Mouse (Mus musculus): ENCODE results near the gene Micu1. TPM values are rescaled to one million over a fixed set of nuclear protein-coding genes. Genes with fewer than 3 reads are reported as not detected.

The Micu1 gene
- polyA plus RNA-seq, 1 experiment from 2014 or later, result 42.5 TPM

GRCm38 (mm10) chr10:59743969-59744368 lies 41.7 kb downstream of the Micu1 start:
- Histone ChIP-seq H3K27me3 (ENCODE audit: control insufficient read depth, insufficient read depth, low read length) (no peaks in the 10 kb centered on the region), H3K36me3 (ENCODE audit: control insufficient read depth, insufficient read depth, low read length) (peaks cover 23% of the 10 kb centered on the region; the same call in 1 of the 2 replicates), H3K4me2 (ENCODE audit: low read length) (no peak overlapping the region), H3K4me1 (ENCODE audit: control insufficient read depth in 2 of 2, insufficient read depth in 2 of 2, low read length in 2 of 2) (no peaks in the 10 kb centered on the region), H3K4me3 (ENCODE audit: control insufficient read depth in 1 of 2, insufficient read depth in 1 of 2, low read depth in 1 of 2, low read length in 2 of 2) (no peak overlapping the region), H3K27ac (replicated peaks in 1 of 2; ENCODE audit: control insufficient read depth in 1 of 2, insufficient read depth in 1 of 2, low read depth in 2 of 2, low read length in 2 of 2) (no peak overlapping the region), H3K9ac (ENCODE audit: low read length) (no peak overlapping the region), H3K9me3 (ENCODE audit: control insufficient read depth, low read length) (0 out of 2 replicates have a peak, but pooled peaks cover 3% of the 10 kb centered on the region)
- no peak for ATAC-seq (ENCODE audit: insufficient number of reproducible peaks, insufficient read depth, low FRiP score, low read depth)
- WGBS, result 88% methylated on average over 5 of the region's 5 CpGs

- no peaks in the 10 kb centered on the region for H3K27me3 ChIP-seq (ENCODE audit: control insufficient read depth, insufficient read depth, low read length)
- ATAC-seq (ENCODE audit: insufficient number of reproducible peaks, insufficient read depth, low FRiP score, low read depth), result no peak
- H3K36me3 ChIP-seq (ENCODE audit: control insufficient read depth, insufficient read depth, low read length), result 0 out of 2 replicates have a peak, but pooled peaks cover 16% of the 10 kb centered on the region
- H3K9ac ChIP-seq (ENCODE audit: low read length), result no peak overlapping the region
- no peak overlapping the region for H3K4me2 ChIP-seq (ENCODE audit: low read length)
- no peaks in the 10 kb centered on the region for H3K4me1 ChIP-seq (ENCODE audit: control insufficient read depth in 2 of 2, insufficient read depth in 2 of 2, low read length in 2 of 2)
- 0 out of 2 replicates have a peak, but pooled peaks cover 3% of the 10 kb centered on the region for H3K9me3 ChIP-seq (ENCODE audit: control insufficient read depth, low read length)
- no peak overlapping the region for H3K4me3 ChIP-seq (ENCODE audit: control insufficient read depth in 1 of 2, insufficient read depth in 1 of 2, low read depth in 1 of 2, low read length in 2 of 2)
- H3K27ac ChIP-seq (replicated peaks in 1 of 2; ENCODE audit: control insufficient read depth in 1 of 2, insufficient read depth in 1 of 2, low read depth in 2 of 2, low read length in 2 of 2), result no peak overlapping the region
- 78% methylated on average over 7 of the region's 7 CpGs for WGBS
Observed at GRCm38 (mm10) chr10:59747334-59747733, 45.1 kb downstream of the Micu1 start.

DNA sequence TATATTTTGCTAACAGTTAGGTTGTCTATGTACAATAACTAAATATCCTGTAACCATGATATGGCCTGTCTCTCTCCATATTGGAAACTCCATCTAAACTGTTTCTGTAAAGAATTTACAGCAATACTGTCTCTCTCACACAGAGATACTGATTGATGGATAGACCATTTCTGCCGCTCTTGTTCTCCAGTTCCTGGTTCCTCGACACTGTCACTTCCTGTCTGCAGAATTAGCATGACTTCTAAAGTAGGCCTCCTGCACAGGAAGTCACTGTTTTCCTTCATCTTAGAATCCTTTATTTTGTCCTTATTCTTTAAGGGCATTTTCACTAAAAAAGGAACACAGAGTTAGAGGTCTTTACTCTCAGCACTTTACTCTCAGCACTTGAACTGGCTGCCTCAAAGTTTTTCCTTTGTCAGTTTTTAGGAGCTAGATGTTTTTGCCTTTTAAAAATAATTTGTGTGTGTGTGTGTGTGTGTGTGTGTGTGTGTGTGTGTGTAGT lies 46.5 kb downstream of the Micu1 start:
- ATAC-seq (ENCODE audit: insufficient number of reproducible peaks, insufficient read depth, low FRiP score, low read depth), result no peak
- no peaks in the 10 kb centered on the region for H3K27me3 ChIP-seq (ENCODE audit: control insufficient read depth, insufficient read depth, low read length)
- 0 out of 2 replicates have a peak, but pooled peaks cover 3% of the 10 kb centered on the region for H3K9me3 ChIP-seq (ENCODE audit: control insufficient read depth, low read length)
- no peak overlapping the region for H3K27ac ChIP-seq (replicated peaks in 1 of 2; ENCODE audit: control insufficient read depth in 1 of 2, insufficient read depth in 1 of 2, low read depth in 2 of 2, low read length in 2 of 2)
- WGBS, result 62% methylated on average over 2 of the region's 2 CpGs
- no peak overlapping the region for H3K4me3 ChIP-seq (ENCODE audit: control insufficient read depth in 1 of 2, insufficient read depth in 1 of 2, low read depth in 1 of 2, low read length in 2 of 2)
- no peak overlapping the region for H3K4me2 ChIP-seq (ENCODE audit: low read length)
- H3K36me3 ChIP-seq (ENCODE audit: control insufficient read depth, insufficient read depth, low read length), result peaks cover 17% of the 10 kb centered on the region; the same call in 1 of the 2 replicates
- H3K4me1 ChIP-seq (ENCODE audit: control insufficient read depth in 2 of 2, insufficient read depth in 2 of 2, low read length in 2 of 2), result no peaks in the 10 kb centered on the region
- H3K9ac ChIP-seq (ENCODE audit: low read length), result no peak overlapping the region

- no peak for ATAC-seq (ENCODE audit: insufficient number of reproducible peaks, insufficient read depth, low FRiP score, low read depth)
- H3K27ac ChIP-seq (replicated peaks in 1 of 2; ENCODE audit: control insufficient read depth in 1 of 2, insufficient read depth in 1 of 2, low read depth in 2 of 2, low read length in 2 of 2), result no peak overlapping the region
- H3K9me3 ChIP-seq (ENCODE audit: control insufficient read depth, low read length), result no peaks in the 10 kb centered on the region
- H3K36me3 ChIP-seq (ENCODE audit: control insufficient read depth, insufficient read depth, low read length), result peaks cover 7% of the 10 kb centered on the region; the same call in 1 of the 2 replicates
- WGBS, result 73% methylated on average over 9 of the region's 9 CpGs
- no peak overlapping the region for H3K9ac ChIP-seq (ENCODE audit: low read length)
- no peak overlapping the region for H3K4me2 ChIP-seq (ENCODE audit: low read length)
- peaks cover 0 to 3% of the 10 kb centered on the region in 2 experiments; a peak in 1 of 4 replicates for H3K4me1 ChIP-seq (ENCODE audit: control insufficient read depth in 2 of 2, insufficient read depth in 2 of 2, low read length in 2 of 2)
- no peaks in the 10 kb centered on the region for H3K27me3 ChIP-seq (ENCODE audit: control insufficient read depth, insufficient read depth, low read length)
- H3K4me3 ChIP-seq (ENCODE audit: control insufficient read depth in 1 of 2, insufficient read depth in 1 of 2, low read depth in 1 of 2, low read length in 2 of 2), result no peak overlapping the region
Observed at GRCm38 (mm10) chr10:59753538-59754069, 51.3 kb downstream of the Micu1 start.

GRCm38 (mm10) chr10:59754104-59754503 lies 51.8 kb downstream of the Micu1 start:
- Histone ChIP-seq H3K27me3 (ENCODE audit: control insufficient read depth, insufficient read depth, low read length) (no peaks in the 10 kb centered on the region), H3K4me1 (ENCODE audit: control insufficient read depth in 2 of 2, insufficient read depth in 2 of 2, low read length in 2 of 2) (peaks cover 0 to 3% of the 10 kb centered on the region in 2 experiments; a peak in 1 of 4 replicates), H3K27ac (replicated peaks in 1 of 2; ENCODE audit: control insufficient read depth in 1 of 2, insufficient read depth in 1 of 2, low read depth in 2 of 2, low read length in 2 of 2) (no peak overlapping the region), H3K9ac (ENCODE audit: low read length) (no peak overlapping the region), H3K9me3 (ENCODE audit: control insufficient read depth, low read length) (no peaks in the 10 kb centered on the region), H3K36me3 (ENCODE audit: control insufficient read depth, insufficient read depth, low read length) (peaks cover 7% of the 10 kb centered on the region; the same call in 1 of the 2 replicates), H3K4me3 (ENCODE audit: control insufficient read depth in 1 of 2, insufficient read depth in 1 of 2, low read depth in 1 of 2, low read length in 2 of 2) (no peak overlapping the region), H3K4me2 (ENCODE audit: low read length) (no peak overlapping the region)
- 75% methylated on average over 1 of the region's 1 CpGs for WGBS
- no peak for ATAC-seq (ENCODE audit: insufficient number of reproducible peaks, insufficient read depth, low FRiP score, low read depth)

DNA sequence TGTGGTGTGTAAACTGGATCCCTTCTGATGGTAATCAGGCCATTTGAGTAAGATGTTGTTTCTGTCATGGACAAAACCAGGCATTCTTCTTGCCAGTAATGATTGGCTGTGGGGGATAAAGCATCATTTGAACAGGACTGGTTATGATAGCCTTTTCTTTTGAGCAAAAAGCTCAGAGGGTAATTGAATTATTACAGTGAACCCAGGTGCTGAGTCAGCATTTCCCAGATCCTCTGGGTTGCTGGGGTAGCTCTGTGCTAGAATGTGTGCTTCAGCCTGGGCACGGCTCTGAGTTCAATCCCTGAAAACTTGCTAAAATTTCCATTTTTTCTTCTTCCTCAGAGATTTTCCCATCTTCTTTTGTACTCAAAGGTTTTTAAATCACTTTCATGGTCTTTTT lies 52.6 kb downstream of the Micu1 start:
- no peaks in the 10 kb centered on the region for H3K9me3 ChIP-seq (ENCODE audit: control insufficient read depth, low read length)
- WGBS, result 82% methylated on average over 1 of the region's 1 CpGs
- H3K27me3 ChIP-seq (ENCODE audit: control insufficient read depth, insufficient read depth, low read length), result no peaks in the 10 kb centered on the region
- H3K36me3 ChIP-seq (ENCODE audit: control insufficient read depth, insufficient read depth, low read length), result peaks cover 7% of the 10 kb centered on the region; the same call in 1 of the 2 replicates
- no peak overlapping the region for H3K4me2 ChIP-seq (ENCODE audit: low read length)
- no peak overlapping the region for H3K4me3 ChIP-seq (ENCODE audit: control insufficient read depth in 1 of 2, insufficient read depth in 1 of 2, low read depth in 1 of 2, low read length in 2 of 2)
- H3K27ac ChIP-seq (replicated peaks in 1 of 2; ENCODE audit: control insufficient read depth in 1 of 2, insufficient read depth in 1 of 2, low read depth in 2 of 2, low read length in 2 of 2), result no peak overlapping the region
- ATAC-seq (ENCODE audit: insufficient number of reproducible peaks, insufficient read depth, low FRiP score, low read depth), result no peak
- H3K9ac ChIP-seq (ENCODE audit: low read length), result no peak overlapping the region
- H3K4me1 ChIP-seq (ENCODE audit: control insufficient read depth in 2 of 2, insufficient read depth in 2 of 2, low read length in 2 of 2), result peaks cover 0 to 3% of the 10 kb centered on the region in 2 experiments; a peak in 1 of 4 replicates

DNA sequence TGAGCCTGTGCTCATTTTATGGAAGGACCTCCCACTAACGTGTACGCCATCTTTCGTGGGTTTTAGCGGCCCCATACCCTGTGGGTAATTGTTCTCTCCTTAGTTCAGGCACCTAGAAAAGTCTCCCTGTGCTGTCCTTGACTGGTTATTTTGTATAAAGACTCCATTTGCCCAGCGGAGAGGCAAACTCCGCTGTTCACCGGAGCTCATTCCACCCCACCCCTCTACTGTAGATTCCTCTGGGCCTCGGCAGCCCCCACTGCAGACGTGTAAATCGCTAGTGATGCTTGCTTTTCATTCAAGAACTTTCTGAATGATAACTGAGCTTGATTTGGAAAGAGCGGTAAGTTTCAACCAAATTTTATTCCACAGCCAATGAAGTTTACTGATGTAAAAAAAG lies 53.4 kb downstream of the Micu1 start:
- no peak overlapping the region for H3K27ac ChIP-seq (replicated peaks in 1 of 2; ENCODE audit: control insufficient read depth in 1 of 2, insufficient read depth in 1 of 2, low read depth in 2 of 2, low read length in 2 of 2)
- H3K9me3 ChIP-seq (ENCODE audit: control insufficient read depth, low read length), result no peaks in the 10 kb centered on the region
- no peaks in the 10 kb centered on the region for H3K27me3 ChIP-seq (ENCODE audit: control insufficient read depth, insufficient read depth, low read length)
- no peak overlapping the region for H3K9ac ChIP-seq (ENCODE audit: low read length)
- no peak for ATAC-seq (ENCODE audit: insufficient number of reproducible peaks, insufficient read depth, low FRiP score, low read depth)
- peaks cover 0 to 3% of the 10 kb centered on the region in 2 experiments; a peak in 1 of 4 replicates for H3K4me1 ChIP-seq (ENCODE audit: control insufficient read depth in 2 of 2, insufficient read depth in 2 of 2, low read length in 2 of 2)
- no peak overlapping the region for H3K4me3 ChIP-seq (ENCODE audit: control insufficient read depth in 1 of 2, insufficient read depth in 1 of 2, low read depth in 1 of 2, low read length in 2 of 2)
- 90% methylated on average over 11 of the region's 11 CpGs for WGBS
- no peak overlapping the region for H3K4me2 ChIP-seq (ENCODE audit: low read length)
- H3K36me3 ChIP-seq (ENCODE audit: control insufficient read depth, insufficient read depth, low read length), result peaks cover 7% of the 10 kb centered on the region; the same call in 1 of the 2 replicates

Measured in heart, embryonic 14.5 days (tissue).